Mouse (Mus musculus) brain, embryonic 14.5 days (tissue): ENCODE results near the gene Chmp6.

ENCODE experiments used
- CTCF ChIP-seq: fragments of 200-500 bp; IDR thresholded peaks from 2 replicates; pipeline ENCODE4 v1.5.1; 2012; ENCODE audit warnings: inconsistent platforms, mild to moderate bottlenecking, moderate library complexity, borderline replicate concordance; ENCODE audit not compliant: insufficient read depth, insufficient read length; ENCODE audit errors: extremely low read depth
- POLR2A ChIP-seq: fragments of 200-500 bp; IDR thresholded peaks from 2 replicates; pipeline ENCODE4 v1.6.1; 2012; ENCODE audit warnings: mild to moderate bottlenecking, inconsistent platforms, borderline replicate concordance; ENCODE audit not compliant: poor library complexity, insufficient read depth, insufficient read length, severe bottlenecking; ENCODE audit errors: extremely low read depth

DNA sequence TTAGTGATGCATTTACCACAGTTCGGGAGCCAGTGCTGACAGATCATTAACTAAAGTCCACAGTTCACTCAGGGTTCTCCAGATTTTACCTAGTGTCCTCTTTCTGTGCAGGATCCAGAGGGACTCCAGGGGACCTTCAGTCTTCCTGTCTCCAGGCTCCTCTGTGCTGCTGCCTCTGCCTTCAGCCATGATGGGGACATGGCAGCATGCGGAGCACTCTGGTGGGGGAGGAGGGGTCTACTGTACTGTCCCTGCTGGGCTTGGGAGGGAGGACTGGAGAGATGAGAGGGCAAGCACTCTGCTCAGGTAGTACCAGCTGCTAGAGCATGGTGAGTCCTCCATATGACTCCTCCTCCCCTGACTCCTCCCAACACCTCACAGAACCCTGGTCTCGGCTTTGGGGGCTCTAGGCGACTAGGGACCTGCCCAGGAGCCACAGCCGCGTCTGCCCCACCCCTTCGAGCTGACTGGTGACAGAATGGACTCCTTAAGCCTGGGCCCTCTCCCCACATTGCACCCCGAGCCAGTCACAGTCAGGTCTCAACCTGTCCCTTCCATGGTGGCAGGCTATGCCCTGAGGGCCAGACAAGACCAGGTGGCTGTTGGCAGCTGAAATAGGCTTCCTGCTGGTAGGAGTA lies 26.0 kb downstream of the Chmp6 start:
- TF ChIP-seq POLR2A, result no peak
- TF ChIP-seq CTCF, result no peak
